Mouse (Mus musculus) gastrocnemius, postnatal 4 days (tissue): ENCODE results near the gene Rnf115. TPM values are rescaled to one million over a fixed set of nuclear protein-coding genes. Genes with fewer than 3 reads are reported as not detected.

Experiments used
- DNase-seq, 2 experiments: peaks; one replicate each; pipeline ENCODE4 v3.0.0; 2021 to 2022; ENCODE audit warnings: low spot score in 2 of 2, mixed read lengths in 2 of 2
- total RNA-seq, 2 experiments: library from RNA; stranded (reverse); gene quantifications; 2 replicates each; pipeline ENCODE4 v1.2.3; 2021

Gene Rnf115
- total RNA-seq, 2 experiments from 2014 or later = 45.1 to 50.6 TPM

- DNase-seq = no peak
Observed at GRCm38 (mm10) chr3:96769971-96770370, 42.5 kb downstream of the Rnf115 start.

- DNase-seq = no peak
Observed at GRCm38 (mm10) chr3:96772949-96773348, 45.5 kb downstream of the Rnf115 start.

- no peak for DNase-seq
Observed at GRCm38 (mm10) chr3:96777120-96777519, 49.7 kb downstream of the Rnf115 start.

- no peak for DNase-seq
Observed at GRCm38 (mm10) chr3:96782236-96782635, 54.8 kb downstream of the Rnf115 start.

GRCm38 (mm10) chr3:96787784-96788183 lies 60.3 kb downstream of the Rnf115 start:
- DNase-seq = no peak

GRCm38 (mm10) chr3:96788506-96788905 lies 61.0 kb downstream of the Rnf115 start:
- DNase-seq = peak in 1 of 2 experiments; percentile 17

- no peak for DNase-seq
Observed at GRCm38 (mm10) chr3:96800254-96800653, 72.8 kb downstream of the Rnf115 start.

GRCm38 (mm10) chr3:96802214-96802613 lies 74.8 kb downstream of the Rnf115 start:
- DNase-seq = no peak

GRCm38 (mm10) chr3:96808136-96808535 lies 80.7 kb downstream of the Rnf115 start:
- no peak for DNase-seq

GRCm38 (mm10) chr3:96808651-96809050 lies 81.2 kb downstream of the Rnf115 start:
- no peak for DNase-seq

GRCm38 (mm10) chr3:96811232-96811631 lies 83.8 kb downstream of the Rnf115 start:
- no peak for DNase-seq

- peak; percentile 65 to 79 for DNase-seq
Observed at GRCm38 (mm10) chr3:96812395-96813091, 85.1 kb downstream of the Rnf115 start.

- peak in 1 of 2 experiments; percentile 19 for DNase-seq
Observed at GRCm38 (mm10) chr3:96813106-96813505, 85.6 kb downstream of the Rnf115 start.

GRCm38 (mm10) chr3:96813591-96814244 lies 86.3 kb downstream of the Rnf115 start:
- no peak for DNase-seq

- no peak for DNase-seq
Observed at GRCm38 (mm10) chr3:96814342-96814741, 86.9 kb downstream of the Rnf115 start.

- no peak for DNase-seq
Observed at GRCm38 (mm10) chr3:96820116-96820915, 92.9 kb downstream of the Rnf115 start.

- DNase-seq = no peak
Observed at GRCm38 (mm10) chr3:96821581-96821980, 94.1 kb downstream of the Rnf115 start.

- DNase-seq = no peak
Observed at GRCm38 (mm10) chr3:96823701-96824100, 96.2 kb downstream of the Rnf115 start.

GRCm38 (mm10) chr3:96824614-96825013 lies 97.2 kb downstream of the Rnf115 start:
- no peak for DNase-seq

- DNase-seq = no peak
Observed at GRCm38 (mm10) chr3:96825261-96825660, 97.8 kb downstream of the Rnf115 start.

GRCm38 (mm10) chr3:96828308-96828864 lies 100.9 kb downstream of the Rnf115 start:
- no peak for DNase-seq

GRCm38 (mm10) chr3:96828984-96829383 lies 101.5 kb downstream of the Rnf115 start, which contains the start of the genes Pdzk1 and Cd160:
Gene Pdzk1, plus strand, starts transcription at chr3:96829284.
Gene Cd160, minus strand, starts transcription at chr3:96829351.
- DNase-seq = no peak
